Mouse (Mus musculus) ovary, adult 18-20 months (tissue): ENCODE results near the gene Mical3.

Source experiments
- DNase-seq: peaks from one replicate; pipeline ENCODE4 v3.0.0; 2022; ENCODE audit warnings: low spot score, mixed read lengths

Gene Mical3

GRCm38 (mm10) chr6:121130773-121131172, at the start of gene Mical3:
Gene Mical3 (minus strand): TSS chr6:121130999.
- DNase-seq: peak; percentile 61

GRCm38 (mm10) chr6:121179846-121180245, 49.0 kb upstream of the Mical3 start:
- no peak for DNase-seq

- no peak for DNase-seq
Measured at GRCm38 (mm10) chr6:121178700-121179358, 48.0 kb upstream of the Mical3 start.

- DNase-seq: no peak
Measured at GRCm38 (mm10) chr6:121177118-121177708, 46.4 kb upstream of the Mical3 start.

- DNase-seq: no peak
Measured at GRCm38 (mm10) chr6:121176731-121177098, 45.9 kb upstream of the Mical3 start.

- DNase-seq: no peak
Measured at GRCm38 (mm10) chr6:121176011-121176730, 45.4 kb upstream of the Mical3 start.

- no peak for DNase-seq
Measured at GRCm38 (mm10) chr6:121174761-121175160, 44.0 kb upstream of the Mical3 start.

- DNase-seq: no peak
Measured at GRCm38 (mm10) chr6:121173471-121173870, 42.7 kb upstream of the Mical3 start.

- DNase-seq: peak; percentile 90
Measured at GRCm38 (mm10) chr6:121171102-121171501, 40.3 kb upstream of the Mical3 start.

GRCm38 (mm10) chr6:121167381-121167975, 36.7 kb upstream of the Mical3 start:
- no peak for DNase-seq

- peak; percentile 54 for DNase-seq
Measured at GRCm38 (mm10) chr6:121166098-121166552, 35.3 kb upstream of the Mical3 start.

- no peak for DNase-seq
Measured at GRCm38 (mm10) chr6:121162616-121163015, 31.8 kb upstream of the Mical3 start.

- peak; percentile 59 for DNase-seq
Measured at GRCm38 (mm10) chr6:121160126-121160525, 29.3 kb upstream of the Mical3 start.

- no peak for DNase-seq
Measured at GRCm38 (mm10) chr6:121159616-121160015, 28.8 kb upstream of the Mical3 start.

GRCm38 (mm10) chr6:121156030-121156429, 25.2 kb upstream of the Mical3 start:
- no peak for DNase-seq

GRCm38 (mm10) chr6:121154451-121155300, 23.9 kb upstream of the Mical3 start:
- DNase-seq: no peak

GRCm38 (mm10) chr6:121153177-121153576, 22.4 kb upstream of the Mical3 start:
- no peak for DNase-seq

GRCm38 (mm10) chr6:121151732-121152131, 20.9 kb upstream of the Mical3 start:
- DNase-seq: peak; percentile 91

GRCm38 (mm10) chr6:121150126-121150525, 19.3 kb upstream of the Mical3 start:
- no peak for DNase-seq

GRCm38 (mm10) chr6:121149420-121149819, 18.6 kb upstream of the Mical3 start:
- DNase-seq: no peak

- DNase-seq: no peak
Measured at GRCm38 (mm10) chr6:121148360-121148759, 17.6 kb upstream of the Mical3 start.

- no peak for DNase-seq
Measured at GRCm38 (mm10) chr6:121146798-121147197, 16.0 kb upstream of the Mical3 start.
